In the genomic region with DNA sequence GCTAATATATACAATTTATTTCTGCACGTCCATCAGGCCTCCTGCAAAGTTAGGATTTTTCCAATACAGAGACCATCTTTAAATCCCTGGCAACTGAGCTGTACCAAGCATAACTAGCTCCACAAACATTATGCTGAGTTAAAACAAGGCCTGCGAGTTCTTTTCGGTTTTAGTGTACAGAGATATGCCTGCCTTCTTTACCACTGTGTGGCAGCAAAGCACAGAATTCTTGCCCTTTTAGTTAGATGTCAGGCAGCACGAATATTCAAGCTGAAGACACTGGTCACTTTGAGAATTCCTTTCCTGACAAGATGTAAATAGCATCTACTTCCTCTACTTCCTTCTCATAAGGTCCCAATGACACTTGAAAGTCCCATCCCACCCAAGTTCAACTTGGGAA, we compare ENCODE assay signal across 14 mouse cellular contexts. TPM values are rescaled to one million over a fixed set of nuclear protein-coding genes. Genes with fewer than 3 reads are reported as not detected.
DNase-seq lines count a peak whose midpoint lies in the region; ATAC-seq and TF ChIP-seq lines count a peak whose summit lies in the region.
"Had no signal": no experiment of that assay in that cellular context is flagged by ENCODE, and none has a peak within 500 bp of the region (broad histone marks: within the 10 kb centered on the region; RNA-seq: fewer than 3 reads in every experiment).

No protein-coding gene starts in this region.

- H3K79me2 ChIP-seq in CH12.LX (replicated peaks; ENCODE audit: control insufficient read depth, extremely low read depth, insufficient read depth, poor library complexity, severe bottlenecking), result no peaks in the 10 kb centered on the region

- TF ChIP-seq POLR2A in limb, embryonic 14.5 days (IDR thresholded peaks at IDR 0.05; ENCODE audit: borderline replicate concordance, extremely low read depth, insufficient read depth, insufficient read length), result no peak
- no peak for TF ChIP-seq POLR2A in CH12.LX (IDR thresholded peaks at IDR 0.05; ENCODE audit: low read depth, low read length)

- H3K9me3 ChIP-seq in intestine, postnatal 0 days (ENCODE audit: control insufficient read depth), result no peaks in the 10 kb centered on the region
- no peaks in the 10 kb centered on the region for H3K9me3 ChIP-seq in intestine, embryonic 16.5 days (ENCODE audit: control insufficient read depth, low read length)
- no peaks in the 10 kb centered on the region for H3K9me3 ChIP-seq in limb, embryonic 14.5 days (ENCODE audit: control insufficient read depth, low read length)
- no peaks in the 10 kb centered on the region for H3K9me3 ChIP-seq in limb, embryonic 10.5 days (replicated peaks)
- no peaks in the 10 kb centered on the region for H3K9me3 ChIP-seq in CH12.LX (replicated peaks; ENCODE audit: low read length)
- H3K9me3 ChIP-seq: embryonic facial prominence, embryonic 13.5 days; G1E; hindbrain, embryonic 10.5 days; liver, embryonic 12.5 days; midbrain, embryonic 10.5 days; neural tube, embryonic 12.5 days had no signal

- no peak overlapping the region for H3K4me3 ChIP-seq in intestine, postnatal 0 days (ENCODE audit: low read depth, low read length)
- H3K4me3 ChIP-seq in intestine, embryonic 16.5 days (ENCODE audit: low read length), result no peak overlapping the region
- no peak overlapping the region for H3K4me3 ChIP-seq in limb, embryonic 14.5 days (replicated peaks; ENCODE audit: low read length)
- H3K4me3 ChIP-seq in limb, embryonic 10.5 days, result no peak overlapping the region
- no peak overlapping the region for H3K4me3 ChIP-seq in CH12.LX (replicated peaks in 1 of 3; ENCODE audit: low read depth in 2 of 3, low read length in 2 of 3, poor library complexity in 1 of 3)
- H3K4me3 ChIP-seq: embryonic facial prominence, embryonic 13.5 days; hindbrain, embryonic 10.5 days; liver, embryonic 12.5 days; midbrain, embryonic 10.5 days; neural tube, embryonic 12.5 days had no signal

- no peaks in the 10 kb centered on the region for H3K36me3 ChIP-seq in intestine, postnatal 0 days (ENCODE audit: control insufficient read depth, insufficient read depth)
- no peaks in the 10 kb centered on the region for H3K36me3 ChIP-seq in intestine, embryonic 16.5 days (ENCODE audit: control insufficient read depth, insufficient read depth, low read length)
- no peaks in the 10 kb centered on the region for H3K36me3 ChIP-seq in limb, embryonic 14.5 days (ENCODE audit: control insufficient read depth, insufficient read depth, low read length)
- no peaks in the 10 kb centered on the region for H3K36me3 ChIP-seq in limb, embryonic 10.5 days
- H3K36me3 ChIP-seq in CH12.LX (replicated peaks in 1 of 2; ENCODE audit: control insufficient read depth in 1 of 2, insufficient read depth in 1 of 2, low read length in 1 of 2), result no peaks in the 10 kb centered on the region
- H3K36me3 ChIP-seq: embryonic facial prominence, embryonic 13.5 days; G1E; hindbrain, embryonic 10.5 days; liver, embryonic 12.5 days; midbrain, embryonic 10.5 days; neural tube, embryonic 12.5 days had no signal

- ATAC-seq in intestine, postnatal 0 days, result no peak
- no peak for ATAC-seq in intestine, embryonic 16.5 days
- no peak for ATAC-seq in limb, embryonic 14.5 days (ENCODE audit: low FRiP score, low read depth)
- ATAC-seq in cerebellum, adult (ENCODE audit: insufficient number of reproducible peaks, low FRiP score, low TSS enrichment), result no peak
- ATAC-seq: liver, embryonic 12.5 days had no signal

- H3K4me2 ChIP-seq in intestine, postnatal 0 days (replicated peaks; ENCODE audit: low read depth), result no peak overlapping the region
- no peak overlapping the region for H3K4me2 ChIP-seq in intestine, embryonic 16.5 days (ENCODE audit: low read depth, low read length)
- H3K4me2 ChIP-seq in limb, embryonic 14.5 days (replicated peaks; ENCODE audit: low read depth, low read length, severe bottlenecking), result no peak overlapping the region
- H3K4me2 ChIP-seq in CH12.LX (ENCODE audit: insufficient read depth, low read depth, poor library complexity, severe bottlenecking), result no peak overlapping the region
- H3K4me2 ChIP-seq: embryonic facial prominence, embryonic 13.5 days; liver, embryonic 12.5 days; neural tube, embryonic 12.5 days had no signal

- dilution Hi-C loops in CH12.LX (cut with MboI; ENCODE audit: extremely low pct_ligation_motif_present, extremely low pct_unique_long_range_greater_than_20kb, low sequenced_read_pairs), result no loop called here

- WGBS in intestine, postnatal 0 days, result 55% methylated on average over 4 of the region's 4 CpGs
- WGBS in intestine, embryonic 16.5 days, result 45% methylated on average over 4 of the region's 4 CpGs
- WGBS in limb, embryonic 14.5 days, result 60% methylated on average over 4 of the region's 4 CpGs
- WGBS in limb, embryonic 10.5 days, result 74% methylated on average over 4 of the region's 4 CpGs

- DNase-seq in limb, embryonic 14.5 days (ENCODE audit: low spot score), result peak; percentile 48
- no peak for DNase-seq in limb, embryonic 10.5 days (ENCODE audit: low spot score)
- DNase-seq in CH12.LX (ENCODE audit: extremely low read depth) (no peak), MN1 (ENCODE audit: low spot score) (no peak)
- DNase-seq in brain, adult 2 months (ENCODE audit: low read depth, low spot score), result peak; percentile 70

- H3K27me3 ChIP-seq in intestine, postnatal 0 days (replicated peaks; ENCODE audit: control insufficient read depth, insufficient read depth, low read length), result no peaks in the 10 kb centered on the region
- no peaks in the 10 kb centered on the region for H3K27me3 ChIP-seq in intestine, embryonic 16.5 days (replicated peaks; ENCODE audit: control insufficient read depth, insufficient read depth, low read length)
- no peaks in the 10 kb centered on the region for H3K27me3 ChIP-seq in limb, embryonic 14.5 days (ENCODE audit: control insufficient read depth, insufficient read depth, low read length)
- no peaks in the 10 kb centered on the region for H3K27me3 ChIP-seq in limb, embryonic 10.5 days (ENCODE audit: low read depth, poor library complexity, severe bottlenecking)
- peaks cover under 1% of the 10 kb centered on the region for H3K27me3 ChIP-seq in CH12.LX (replicated peaks)
- H3K27me3 ChIP-seq: embryonic facial prominence, embryonic 13.5 days; liver, embryonic 12.5 days; neural tube, embryonic 12.5 days had no signal

- in situ Hi-C loops in CH12.LX (cut with MboI; ENCODE audit: low pct_ligation_motif_present, low pct_unique_long_range_greater_than_20kb, low sequenced_read_pairs), result no loop called here

- TF ChIP-seq RAD21 in CH12.LX (IDR thresholded peaks at IDR 0.05; ENCODE audit: low read depth, low read length), result peak; percentile 65

- no peak overlapping the region for H3K27ac ChIP-seq in intestine, postnatal 0 days (ENCODE audit: low read depth, low read length)
- no peak overlapping the region for H3K27ac ChIP-seq in intestine, embryonic 16.5 days (ENCODE audit: low read length)
- no peak overlapping the region for H3K27ac ChIP-seq in limb, embryonic 14.5 days (replicated peaks; ENCODE audit: low read depth, low read length)
- no peak overlapping the region for H3K27ac ChIP-seq in limb, embryonic 10.5 days
- no peak overlapping the region for H3K27ac ChIP-seq in CH12.LX (ENCODE audit: insufficient read depth, low read depth)
- H3K27ac ChIP-seq: embryonic facial prominence, embryonic 13.5 days; hindbrain, embryonic 10.5 days; liver, embryonic 12.5 days; midbrain, embryonic 10.5 days; neural tube, embryonic 12.5 days had no signal

- TF ChIP-seq EP300 in CH12.LX (IDR thresholded peaks at IDR 0.05; ENCODE audit: low read length), result no peak

- peak; percentile 69 for TF ChIP-seq CTCF in intestine, postnatal 0 days (IDR thresholded peaks at IDR 0.05; ENCODE audit: low read depth)
- peak in 1 of 2 experiments; percentile 63; a peak in 2 of 4 replicates for TF ChIP-seq CTCF in CH12.LX (conservative IDR thresholded peaks at IDR 0.05 in 1 of 2, IDR thresholded peaks at IDR 0.05 in 1 of 2; ENCODE audit: low read depth in 2 of 2, low read length in 2 of 2)

- H3K4me1 ChIP-seq in intestine, postnatal 0 days (replicated peaks; ENCODE audit: control insufficient read depth, insufficient read depth, low read length), result no peaks in the 10 kb centered on the region
- H3K4me1 ChIP-seq in intestine, embryonic 16.5 days (ENCODE audit: control insufficient read depth, insufficient read depth, low read length), result no peaks in the 10 kb centered on the region
- H3K4me1 ChIP-seq in limb, embryonic 14.5 days (ENCODE audit: control insufficient read depth, insufficient read depth, low read length), result no peaks in the 10 kb centered on the region
- no peaks in the 10 kb centered on the region for H3K4me1 ChIP-seq in limb, embryonic 10.5 days
- H3K4me1 ChIP-seq in CH12.LX (ENCODE audit: control insufficient read depth in 1 of 2, insufficient read depth in 2 of 2), result no peaks in the 10 kb centered on the region
- H3K4me1 ChIP-seq: embryonic facial prominence, embryonic 13.5 days; hindbrain, embryonic 10.5 days; liver, embryonic 12.5 days; midbrain, embryonic 10.5 days; neural tube, embryonic 12.5 days had no signal

- no peak overlapping the region for H3K9ac ChIP-seq in intestine, postnatal 0 days (ENCODE audit: low read depth, low read length)
- no peak overlapping the region for H3K9ac ChIP-seq in intestine, embryonic 16.5 days (ENCODE audit: low read depth, low read length)
- no peak overlapping the region for H3K9ac ChIP-seq in limb, embryonic 14.5 days (ENCODE audit: low read depth, low read length, severe bottlenecking)
- no peak overlapping the region for H3K9ac ChIP-seq in CH12.LX (ENCODE audit: insufficient read depth, low read depth)
- H3K9ac ChIP-seq: embryonic facial prominence, embryonic 13.5 days; liver, embryonic 12.5 days; neural tube, embryonic 12.5 days had no signal

RNA-seq across cellular contexts. Expression of a gene that starts 8.3 kb away (rescaled TPM):
- polyA plus RNA-seq in intestine, postnatal 0 days (2015; fragmentation: Nextera tagmentation; extraction: Ambion mirVana), result 1.3 and 1.5 TPM in 2 replicates
- polyA plus RNA-seq in intestine, embryonic 16.5 days (2015; fragmentation: Nextera tagmentation; extraction: Ambion mirVana), result 4.3 and 5.3 TPM in 2 replicates
- polyA plus RNA-seq in limb, embryonic 14.5 days (2012; rRNA removed), result 9.1 and 9.6 TPM in 2 replicates
- polyA plus RNA-seq in limb, embryonic 14.5 days (2014; fragmentation: Nextera tagmentation; extraction: Ambion mirVana), result 9.4 and 9.7 TPM in 2 replicates
- polyA plus RNA-seq in limb, embryonic 10.5 days (2016; fragmentation: Nextera tagmentation; extraction: Ambion mirVana), result 12.5 and 12.7 TPM in 2 replicates
- 22.2 and 25.6 TPM in 2 replicates for total RNA-seq in CH12.LX (2012; rRNA removed)
- total RNA-seq in CH12.LX (2014; rRNA removed), result 15.3 and 17.3 TPM in 2 replicates
- polyA plus RNA-seq in CH12.LX (2012; ENCODE audit: insufficient read length, low read depth), result 21.3 and 26.7 TPM in 2 replicates

RNA-seq across cellular contexts. Expression of a gene that starts 37.4 kb away (rescaled TPM):
- 2.4 and 2.8 TPM in 2 replicates for polyA plus RNA-seq in intestine, postnatal 0 days (2015; fragmentation: Nextera tagmentation; extraction: Ambion mirVana)
- 6.1 and 6.5 TPM in 2 replicates for polyA plus RNA-seq in intestine, embryonic 16.5 days (2015; fragmentation: Nextera tagmentation; extraction: Ambion mirVana)
- polyA plus RNA-seq in limb, embryonic 14.5 days (2012; rRNA removed), result 24.5 TPM in 2 replicates
- polyA plus RNA-seq in limb, embryonic 14.5 days (2014; fragmentation: Nextera tagmentation; extraction: Ambion mirVana), result 12.6 and 12.8 TPM in 2 replicates
- polyA plus RNA-seq in limb, embryonic 10.5 days (2016; fragmentation: Nextera tagmentation; extraction: Ambion mirVana), result 3.9 and 5.0 TPM in 2 replicates
- total RNA-seq in CH12.LX (2012; rRNA removed) (1.6 and 1.7 TPM in 2 replicates), CH12.LX (2014; rRNA removed) (0.21 and 0.27 TPM in 2 replicates)
- polyA plus RNA-seq in CH12.LX (2012; ENCODE audit: insufficient read length, low read depth), result 0.87 and 1.1 TPM in 2 replicates

Comparison
In these comparisons a context has a peak if more than half of its experiments do, and no peak if none do; other contexts are left out.
1. DNase-seq: peak in limb, embryonic 14.5 days (single experiment) and brain, adult 2 months (single experiment); none in limb, embryonic 10.5 days (single experiment), CH12.LX (single experiment) and MN1 (single experiment).